Mouse (Mus musculus) heart, postnatal 25 days (tissue): Measurements from ENCODE around the gene Wnk2. TPM values are rescaled to one million over a fixed set of nuclear protein-coding genes. Genes with fewer than 3 reads are reported as not detected.
"Not testable (repeated sequence)": the region's sequence is repeated elsewhere in the genome, so short reads cannot be mapped to it uniquely, and the experiment has no call there.

Experiments
- DNase-seq: peaks from one replicate; pipeline ENCODE4 v3.0.0; 2022; ENCODE audit warnings: low spot score
- intact Hi-C: fragments of 180-260 bp; cut with DNase I; formaldehyde crosslinking; loops from one replicate; pipeline ENCODE4 v1.15.1; 2025
- total RNA-seq, 2 experiments: library from RNA; stranded (reverse); gene quantifications; 2 replicates each; pipeline ENCODE4 v1.2.3; 2021

Wnk2 gene
- total RNA-seq, 2 experiments from 2014 or later: 71.4 to 78.2 TPM

GRCm38 (mm10) chr13:49069393-49069792, 78.4 kb downstream of the Wnk2 start:
- intact Hi-C loops: no loop called here
- DNase-seq: no peak

DNA sequence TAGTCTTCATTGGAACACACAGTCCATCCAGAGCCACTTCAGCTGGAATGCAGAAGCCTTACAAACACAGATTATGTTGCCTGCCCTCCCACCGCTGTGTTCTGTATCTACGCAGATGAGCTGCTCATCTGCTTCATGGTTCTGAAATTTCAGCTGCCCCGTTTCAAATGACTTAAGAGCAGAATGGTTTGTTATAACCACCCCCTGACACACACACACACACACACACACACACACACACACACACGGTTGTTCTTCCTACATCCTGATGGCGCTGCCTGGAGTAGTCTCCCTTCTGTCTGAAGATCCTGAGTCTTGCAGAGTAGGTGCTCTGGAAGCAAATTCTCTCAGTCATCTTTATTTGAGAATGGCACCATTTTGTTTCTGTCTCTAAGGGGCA, 83.6 kb downstream of the Wnk2 start:
- intact Hi-C loops: loop anchor here (5.0 kb wide), 1 partner anchor 88 kb away; no protein-coding TSS in a partner anchor
- DNase-seq: no peak

DNA sequence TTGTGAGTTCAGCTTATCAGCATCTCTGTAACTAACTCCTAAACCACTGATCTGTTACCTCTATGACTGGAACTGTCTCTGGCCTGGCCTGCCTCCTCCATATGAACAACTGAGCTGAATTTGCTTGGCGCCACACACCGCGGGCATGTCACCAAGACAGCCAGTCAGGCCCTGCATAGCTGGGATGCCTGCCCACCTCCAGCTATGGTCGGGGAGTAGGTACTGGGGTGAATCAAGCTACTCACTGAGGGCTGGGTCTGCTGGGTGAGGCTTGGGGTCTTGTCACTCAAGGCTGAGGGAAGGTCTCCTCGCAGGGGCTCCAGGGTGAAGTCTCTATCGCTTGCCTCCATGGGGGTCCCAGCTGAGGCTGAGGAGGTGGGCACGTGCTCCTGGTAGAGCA, 87.4 kb downstream of the Wnk2 start:
- intact Hi-C loops: loop anchor here (5.0 kb wide), 1 partner anchor 92 kb away; no protein-coding TSS in a partner anchor
- no peak for DNase-seq

GRCm38 (mm10) chr13:49058528-49058927, 89.3 kb downstream of the Wnk2 start:
- intact Hi-C loops: loop anchor here (2.0 kb wide), 1 partner anchor 114 kb away; no protein-coding TSS in a partner anchor
- no peak for DNase-seq

- intact Hi-C loops: no loop called here
- DNase-seq: no peak
Measured at GRCm38 (mm10) chr13:49056304-49056703, 91.5 kb downstream of the Wnk2 start.

DNA sequence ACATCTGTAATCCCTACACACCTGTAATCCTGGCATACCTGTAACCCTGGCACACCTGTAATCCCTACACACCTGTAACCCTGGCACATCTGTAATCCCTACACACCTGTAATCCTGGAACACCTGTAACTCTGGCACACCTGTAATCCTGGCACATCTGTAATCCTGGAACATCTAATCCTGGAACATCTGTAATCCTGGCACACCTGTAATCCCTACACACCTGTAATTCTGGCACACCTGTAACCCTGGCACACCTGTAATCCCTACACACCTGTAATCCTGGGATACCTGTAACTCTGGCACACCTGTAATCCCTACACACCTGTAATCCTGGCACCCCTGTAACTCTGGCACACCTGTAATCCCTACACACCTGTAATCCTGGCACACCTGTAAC, 93.1 kb downstream of the Wnk2 start:
- DNase-seq, intact Hi-C loops: not testable (repeated sequence)

GRCm38 (mm10) chr13:49053333-49053732, 94.5 kb downstream of the Wnk2 start:
- DNase-seq: no peak
- intact Hi-C loops: no loop called here

DNA sequence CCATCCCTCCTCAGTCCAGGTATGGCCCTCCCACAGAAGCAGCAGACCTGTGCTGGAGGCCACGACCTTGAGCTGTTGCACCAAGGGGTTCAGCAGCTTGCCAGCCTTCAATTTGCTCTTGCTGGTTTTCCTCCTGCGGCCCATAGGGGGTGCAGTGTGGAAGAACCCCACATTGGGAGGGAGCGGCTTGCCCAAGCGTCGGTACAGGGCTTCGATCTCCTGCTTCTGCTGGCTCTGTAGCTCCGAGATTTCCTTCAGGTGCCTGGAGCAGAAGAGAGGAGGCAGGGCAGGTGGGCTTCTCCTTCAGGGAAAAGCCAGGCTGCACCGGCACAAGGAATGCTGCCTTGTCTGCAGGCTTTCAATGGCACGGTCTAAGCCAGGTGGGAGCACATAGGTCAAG, 95.3 kb downstream of the Wnk2 start:
- intact Hi-C loops: no loop called here

DNA sequence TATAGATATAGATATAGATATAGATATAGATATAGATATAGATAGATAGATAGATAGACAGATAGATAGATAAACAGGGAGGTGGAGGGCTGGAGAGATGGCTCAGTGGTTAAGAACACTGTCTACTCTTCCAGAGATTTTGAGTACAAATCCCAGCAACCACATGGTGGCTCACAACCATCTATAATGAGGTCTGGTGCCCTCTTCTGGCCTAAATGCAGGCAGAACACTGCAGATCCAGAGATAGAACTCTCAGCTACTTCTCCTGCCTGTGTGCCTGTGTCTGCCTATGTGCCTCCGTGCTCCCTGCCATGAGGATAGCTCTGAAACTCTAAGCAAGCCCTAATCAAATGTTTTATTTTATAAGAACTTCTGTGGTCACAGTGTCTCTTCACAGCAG, 100.4 kb downstream of the Wnk2 start:
- intact Hi-C loops: no loop called here

More for the DNA sequence above, 95.3 kb downstream of the Wnk2 start:
- no peak for DNase-seq

GRCm38 (mm10) chr13:49044145-49044561, 103.7 kb downstream of the Wnk2 start:
- DNase-seq: no peak
- intact Hi-C loops: no loop called here

More for the DNA sequence above, 100.4 kb downstream of the Wnk2 start:
- DNase-seq: no peak

DNA sequence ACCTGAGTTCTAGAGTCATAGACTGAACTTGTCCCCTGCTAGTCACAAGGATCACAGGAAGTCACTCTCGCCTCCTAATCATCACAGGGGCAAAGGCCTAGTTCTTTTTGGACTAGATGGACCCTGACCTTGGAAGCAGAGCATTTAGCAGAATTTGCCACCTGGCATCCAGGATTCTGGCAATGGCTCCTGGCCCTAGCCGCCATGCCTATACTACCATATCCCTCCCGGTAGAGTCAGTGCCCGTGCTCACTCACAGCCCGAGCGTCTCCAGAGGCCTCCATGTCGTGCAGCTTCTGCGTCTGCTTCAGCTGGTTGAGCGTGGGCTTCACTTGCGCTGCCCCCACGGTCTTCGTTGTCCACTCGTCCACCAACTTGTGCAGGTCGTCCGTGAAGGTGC, 105.4 kb downstream of the Wnk2 start:
- DNase-seq: no peak
- intact Hi-C loops: no loop called here

DNA sequence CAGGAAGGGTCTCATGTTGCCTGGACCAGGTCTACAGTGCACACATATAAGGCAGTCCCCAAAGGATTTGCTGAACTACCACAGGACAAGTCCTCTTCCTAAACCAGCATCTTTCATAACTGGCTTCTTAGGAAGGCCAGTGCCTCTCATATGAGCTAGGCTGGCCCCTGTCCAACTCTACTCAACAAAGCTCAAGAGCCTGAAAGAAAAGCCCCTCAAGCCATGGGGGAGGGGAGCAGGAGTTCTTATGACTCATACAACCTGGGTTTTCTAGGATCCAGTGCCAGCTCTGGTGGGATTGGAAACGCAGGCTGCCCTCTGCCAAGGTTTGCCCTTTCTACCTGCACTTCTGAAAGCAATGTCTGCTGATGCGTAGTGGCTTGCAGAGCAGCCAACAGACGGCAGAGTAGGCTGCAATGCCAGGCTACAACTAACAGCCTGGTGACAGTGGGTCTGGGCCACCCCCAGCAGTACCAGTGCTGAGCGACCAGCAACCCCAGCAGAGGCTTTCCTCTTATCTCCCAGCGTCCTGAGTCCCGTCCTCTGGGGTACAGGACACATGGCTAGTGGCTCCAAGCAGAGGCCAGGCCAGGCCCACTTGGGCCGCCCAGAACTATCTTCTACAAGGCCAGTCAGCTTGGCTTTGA, 110.8 kb downstream of the Wnk2 start:
- intact Hi-C loops: no loop called here
- DNase-seq: no peak

- intact Hi-C loops: no loop called here
Measured at GRCm38 (mm10) chr13:49036436-49036835, 111.4 kb downstream of the Wnk2 start.

GRCm38 (mm10) chr13:49031029-49031428, 116.8 kb downstream of the Wnk2 start:
- no peak for DNase-seq
- intact Hi-C loops: no loop called here

More at GRCm38 (mm10) chr13:49036436-49036835, 111.4 kb downstream of the Wnk2 start:
- no peak for DNase-seq

GRCm38 (mm10) chr13:49028757-49029539, 118.9 kb downstream of the Wnk2 start:
- intact Hi-C loops: no loop called here
- DNase-seq: no peak

GRCm38 (mm10) chr13:49027057-49027456, 120.8 kb downstream of the Wnk2 start:
- intact Hi-C loops: no loop called here
- DNase-seq: no peak

DNA sequence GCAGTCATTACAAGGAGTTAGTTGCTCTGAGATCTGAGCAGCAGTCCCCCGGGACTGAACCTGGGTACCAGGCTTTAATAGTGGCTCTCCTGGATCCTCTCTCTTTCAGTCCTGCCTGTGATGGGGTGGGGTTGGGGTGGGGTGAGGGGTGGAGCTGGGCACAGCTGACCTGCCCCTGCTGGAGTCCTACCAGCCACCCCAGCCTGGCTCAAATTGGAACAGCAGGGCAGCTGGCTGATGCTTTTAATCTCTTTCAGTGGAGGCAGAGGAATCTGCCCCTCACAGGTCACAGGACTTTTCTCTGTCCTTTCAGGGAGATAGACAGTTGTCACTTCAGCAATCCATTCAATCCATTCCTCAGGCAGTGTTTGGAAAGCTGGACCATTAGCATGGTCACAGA, 122.3 kb downstream of the Wnk2 start:
- no peak for DNase-seq
- intact Hi-C loops: no loop called here

DNA sequence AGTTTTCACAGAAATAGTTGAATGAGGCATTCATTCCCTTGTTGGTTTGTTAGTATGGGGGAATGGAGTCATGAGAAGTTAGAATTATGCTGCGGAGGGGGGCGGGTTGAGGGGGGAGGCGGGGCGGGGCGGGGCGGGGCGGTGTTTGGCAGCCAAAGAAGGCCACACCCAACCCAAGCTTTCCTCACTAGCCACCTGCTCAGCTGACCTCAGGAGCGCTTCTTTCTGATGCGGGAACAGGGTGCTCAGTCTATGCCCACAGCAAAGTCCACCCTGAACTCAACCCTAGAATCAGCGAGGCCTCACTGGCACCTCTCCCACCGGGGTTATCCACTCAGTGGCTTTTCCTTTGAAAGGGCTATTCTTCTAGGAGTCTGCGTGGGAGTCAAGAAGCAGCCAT, 123.1 kb downstream of the Wnk2 start:
- intact Hi-C loops: no loop called here
- DNase-seq: no peak

DNA sequence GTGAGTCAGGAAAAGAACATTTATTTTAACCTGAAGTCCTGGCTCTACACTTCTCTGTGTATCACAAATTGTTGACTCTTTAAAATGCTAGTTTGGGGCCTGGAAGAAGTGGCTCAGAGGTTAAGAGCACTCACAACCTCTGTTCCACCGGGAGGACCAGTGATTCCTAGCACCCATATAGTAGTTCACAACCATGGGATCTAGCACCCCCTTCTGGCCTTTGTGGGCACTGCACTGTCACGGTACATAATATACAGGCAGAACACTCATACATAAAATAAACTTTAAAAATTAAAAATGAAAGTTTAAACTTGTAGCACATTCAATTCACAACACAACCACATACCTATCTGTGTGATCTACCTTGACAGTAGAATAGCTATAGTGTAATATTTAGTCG, 126.1 kb downstream of the Wnk2 start:
- intact Hi-C loops: no loop called here
- no peak for DNase-seq

GRCm38 (mm10) chr13:49020152-49020551, 127.7 kb downstream of the Wnk2 start:
- DNase-seq: no peak

GRCm38 (mm10) chr13:49017375-49017774, 130.4 kb downstream of the Wnk2 start:
- no peak for DNase-seq
- intact Hi-C loops: no loop called here

More at GRCm38 (mm10) chr13:49020152-49020551, 127.7 kb downstream of the Wnk2 start:
- intact Hi-C loops: no loop called here
